Mouse (Mus musculus) C2C12 (cell line): ENCODE measurements around the gene Fezf2.

Experiments used
- CEBPB ChIP-seq: IDR thresholded peaks from one replicate; pipeline ENCODE4 v1.6.1; 2011; ENCODE audit warnings: low read depth, mild to moderate bottlenecking, control low read depth, moderate library complexity
- CTCF ChIP-seq: IDR thresholded peaks from one replicate; pipeline ENCODE4 v1.5.1; 2011; ENCODE audit not compliant: control insufficient read depth, insufficient read depth, insufficient read length
- FOSL1 ChIP-seq: IDR thresholded peaks from one replicate; pipeline ENCODE4 v1.8.0; 2011; ENCODE audit warnings: mild to moderate bottlenecking, low read length; ENCODE audit not compliant: poor library complexity, insufficient read depth, severe bottlenecking
- MAX ChIP-seq: IDR thresholded peaks from one replicate; pipeline ENCODE4 v1.6.1; 2011; ENCODE audit warnings: mild to moderate bottlenecking, control low read depth
- MYOD1 ChIP-seq: IDR thresholded peaks from one replicate; pipeline ENCODE4 v1.6.1; 2011; ENCODE audit warnings: low read depth; ENCODE audit not compliant: control insufficient read depth, insufficient read length
- MYOG ChIP-seq: IDR thresholded peaks from one replicate; pipeline ENCODE4 v1.6.1; 2011; ENCODE audit not compliant: control insufficient read depth, insufficient read length; ENCODE audit errors: extremely low read depth
- USF1 ChIP-seq: IDR thresholded peaks from one replicate; pipeline ENCODE4 v1.6.1; 2011; ENCODE audit warnings: low read depth, mild to moderate bottlenecking, control low read depth, moderate library complexity

DNA sequence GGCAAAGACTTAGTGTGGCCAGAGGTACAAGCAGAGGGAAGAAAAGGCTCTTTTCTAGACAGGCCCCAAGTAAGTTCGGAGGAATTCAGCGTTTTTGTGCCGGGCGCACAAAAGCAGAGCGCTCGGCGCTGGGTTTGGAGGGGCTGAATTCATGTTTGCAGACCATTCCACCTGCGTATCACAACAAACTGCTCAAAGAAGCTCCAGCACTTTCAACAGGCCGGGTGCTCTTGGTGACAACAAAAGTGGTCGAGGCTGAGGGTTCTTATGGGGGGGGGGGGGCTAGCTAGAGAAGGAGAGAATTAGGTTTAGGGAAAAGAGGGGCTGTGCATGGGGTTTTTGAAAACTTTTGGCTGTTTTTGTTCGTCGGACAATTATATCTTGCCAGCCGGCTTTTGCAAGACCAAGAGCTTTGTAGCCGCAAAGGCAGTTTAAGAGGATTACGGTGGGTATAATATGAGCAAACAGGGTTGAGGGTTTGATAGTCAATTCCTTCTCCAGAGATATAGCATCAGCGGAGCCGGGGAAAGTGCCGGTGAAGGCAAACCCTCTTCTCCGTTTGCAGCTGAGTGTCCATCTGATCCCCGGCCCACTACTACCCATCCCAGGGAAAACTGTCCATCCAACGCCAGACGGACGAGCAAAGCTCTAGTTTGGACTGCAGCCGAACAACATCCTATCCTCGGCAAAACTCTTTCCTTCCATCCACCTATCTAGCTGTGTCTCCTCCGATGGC is 956 bp downstream of the Fezf2 start:
- TF ChIP-seq CTCF (no peak), MYOD1 (no peak), FOSL1 (no peak), CEBPB (no peak), MAX (no peak), USF1 (no peak), MYOG (no peak)
